Mouse (Mus musculus): ENCODE measurements around the gene Bpifa5.

DNA sequence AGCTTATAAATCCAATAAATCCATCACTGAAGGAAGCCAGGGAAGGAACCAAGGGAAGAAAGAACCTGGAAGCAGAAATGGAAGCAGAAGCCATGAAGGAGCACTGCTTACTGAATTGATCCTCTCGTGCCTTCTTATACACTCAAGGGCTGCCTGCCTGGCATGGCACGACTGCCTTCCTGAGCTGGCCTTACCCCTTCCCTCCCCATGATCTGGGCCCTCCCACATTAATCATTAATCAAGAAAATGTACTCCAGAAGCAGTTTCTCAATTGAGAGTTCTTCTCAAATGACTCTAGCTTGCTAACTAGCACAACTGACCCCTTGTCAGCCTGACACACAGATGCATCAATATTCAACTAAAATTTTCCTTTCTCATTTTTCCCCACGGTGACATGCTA lies 6.8 kb downstream of the Bpifa5 start:
- TF ChIP-seq CTCF (IDR thresholded peaks at IDR 0.05; ENCODE audit: low read depth): no peak
- TF ChIP-seq EP300 (IDR thresholded peaks at IDR 0.05; ENCODE audit: low read depth): no peak

Data from liver, embryonic 14.5 days (tissue).